Mouse (Mus musculus): ENCODE measurements at regions not wholly inside any gene's neighbourhood (a gene's known extent, or its start where the extent isn't known, plus 50 kb on each side); places are given as distances from the start of the nearest gene placed in this dataset.

DNA sequence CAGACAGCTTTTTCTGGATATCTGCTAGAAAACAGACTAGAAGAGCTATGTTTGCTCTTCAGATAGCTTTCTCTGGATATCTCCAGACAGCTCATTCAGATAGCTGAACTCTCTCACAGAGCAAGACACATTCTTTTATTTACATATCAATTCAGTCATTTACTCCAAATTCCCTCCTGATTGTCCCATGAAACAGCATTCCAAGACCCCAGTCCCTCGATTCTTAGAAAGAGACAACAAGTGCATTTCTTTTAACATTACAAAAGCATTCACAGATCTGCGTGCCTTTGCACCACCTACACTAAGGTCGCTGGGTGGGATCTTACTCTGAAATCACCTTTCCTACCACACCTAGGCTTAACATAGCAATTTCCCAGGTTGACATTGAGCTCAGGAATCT, 1039.5 kb upstream of the Ddx18 start:
- H3K4me2 ChIP-seq = no peak overlapping the region
- DNase-seq (no peak), ATAC-seq (ENCODE audit: low read depth) (no peak)
- H3K36me3 ChIP-seq = no peaks in the 10 kb centered on the region
- H3K9ac ChIP-seq = no peak overlapping the region
- H3K4me1 ChIP-seq (replicated peaks) = no peaks in the 10 kb centered on the region
- H3K27ac ChIP-seq = no peak overlapping the region
- H3K27me3 ChIP-seq = no peaks in the 10 kb centered on the region
- 52% methylated on average over 3 of the region's 3 CpGs for WGBS (ENCODE audit: insufficient replicate concordance)
- no peak overlapping the region for H3K4me3 ChIP-seq (replicated peaks)
- H3K9me3 ChIP-seq (replicated peaks) = no peaks in the 10 kb centered on the region

DNA sequence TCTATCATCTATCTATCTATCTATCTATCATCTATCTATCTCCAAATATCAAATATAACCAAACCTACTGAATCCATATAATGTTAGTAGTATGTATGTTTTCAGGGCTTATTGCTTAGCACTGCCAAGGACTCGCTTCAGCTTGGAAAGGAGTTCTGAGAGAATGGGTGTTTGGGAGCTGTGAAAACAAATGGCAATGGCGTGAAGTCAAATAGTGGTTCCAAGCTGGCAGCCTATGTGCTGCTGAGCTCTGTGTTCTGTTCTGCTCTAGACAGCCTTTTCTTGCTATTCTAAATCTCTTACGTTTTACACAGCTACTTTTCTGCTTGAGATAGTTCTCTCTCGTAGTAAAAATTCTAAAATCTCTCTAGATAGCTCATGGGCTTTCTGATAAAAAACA, 1008.2 kb upstream of the Ddx18 start:
- Histone ChIP-seq H3K4me2 (no peak overlapping the region), H3K36me3 (no peaks in the 10 kb centered on the region), H3K9ac (no peak overlapping the region), H3K4me3 (replicated peaks) (no peak overlapping the region), H3K4me1 (replicated peaks) (no peaks in the 10 kb centered on the region), H3K27me3 (no peaks in the 10 kb centered on the region), H3K27ac (no peak overlapping the region), H3K9me3 (replicated peaks) (no peaks in the 10 kb centered on the region)
- no peak for DNase-seq
- 45% methylated on average over 4 of the region's 4 CpGs for WGBS (ENCODE audit: insufficient replicate concordance)
- ATAC-seq (ENCODE audit: low read depth) = no peak

DNA sequence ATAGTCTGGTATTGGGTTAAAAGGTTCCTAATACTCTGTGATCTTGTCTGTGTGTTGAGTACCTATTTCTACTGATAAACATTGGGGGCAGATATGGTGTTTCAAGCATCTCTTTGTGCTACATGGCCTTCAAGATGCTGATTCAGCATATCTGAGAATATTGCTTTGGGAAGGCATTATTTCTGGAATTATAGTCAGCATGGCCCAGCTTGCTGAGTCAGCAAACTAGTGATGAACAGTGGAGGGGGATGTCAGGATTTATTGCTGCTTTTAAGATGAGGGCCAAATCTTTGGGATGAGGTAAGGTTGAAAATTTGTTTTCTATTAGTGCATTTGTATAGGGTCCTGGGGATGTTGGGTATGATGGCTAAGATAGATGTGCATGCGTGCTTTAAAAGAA, 983.8 kb upstream of the Ddx18 start:
- Histone ChIP-seq H3K4me3 (replicated peaks) (no peak overlapping the region), H3K4me1 (replicated peaks) (no peaks in the 10 kb centered on the region), H3K9ac (no peak overlapping the region), H3K27me3 (no peaks in the 10 kb centered on the region), H3K27ac (no peak overlapping the region), H3K36me3 (no peaks in the 10 kb centered on the region), H3K4me2 (no peak overlapping the region), H3K9me3 (replicated peaks) (no peaks in the 10 kb centered on the region)
- 76% methylated on average over 1 of the region's 1 CpGs for WGBS (ENCODE audit: insufficient replicate concordance)
- ATAC-seq (ENCODE audit: low read depth) (no peak), DNase-seq (no peak)

DNA sequence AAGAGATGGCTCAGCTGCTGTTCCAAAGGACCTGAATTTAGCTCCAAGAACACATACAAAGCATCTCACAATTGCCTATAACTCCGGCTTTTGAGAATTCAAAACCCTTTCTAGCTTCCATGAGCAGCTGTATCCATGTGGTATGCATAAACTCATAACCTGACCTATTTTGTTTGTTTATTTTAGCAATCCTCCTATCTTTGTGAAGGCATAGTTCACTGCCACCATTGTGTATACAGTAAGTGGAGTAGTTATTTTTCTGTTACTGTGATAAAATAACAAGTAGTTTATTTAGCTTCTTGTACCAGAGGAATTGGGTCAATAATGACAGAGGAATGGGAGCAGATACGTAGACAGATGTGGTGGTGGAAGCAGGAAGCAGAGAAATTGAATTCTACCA, 941.8 kb upstream of the Ddx18 start:
- Histone ChIP-seq H3K4me2 (no peak overlapping the region), H3K27me3 (no peaks in the 10 kb centered on the region), H3K27ac (no peak overlapping the region), H3K9ac (no peak overlapping the region), H3K4me1 (replicated peaks) (no peaks in the 10 kb centered on the region), H3K9me3 (replicated peaks) (no peaks in the 10 kb centered on the region), H3K4me3 (replicated peaks) (no peak overlapping the region), H3K36me3 (no peaks in the 10 kb centered on the region)
- ATAC-seq (ENCODE audit: low read depth) (no peak), DNase-seq (no peak)
- 52% methylated on average over 2 of the region's 2 CpGs for WGBS (ENCODE audit: insufficient replicate concordance)

DNA sequence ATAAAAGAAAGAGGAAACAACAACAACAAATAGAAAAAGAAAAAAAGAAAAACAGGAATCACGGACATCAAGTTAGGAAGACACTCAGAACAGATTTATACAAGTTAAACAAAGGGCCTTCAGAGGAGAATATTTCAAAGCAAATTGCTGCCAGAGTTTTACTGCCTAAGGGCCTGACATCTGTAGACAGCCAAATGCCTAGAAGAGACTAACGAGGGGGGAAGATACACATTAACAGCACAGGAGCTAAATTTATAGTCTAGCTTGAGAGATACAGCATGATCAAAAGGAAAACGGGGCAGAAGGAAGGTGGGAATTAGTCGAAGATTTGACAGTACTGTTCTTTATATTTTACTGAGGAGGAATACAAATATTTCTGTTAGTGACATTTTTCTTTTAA, 933.9 kb upstream of the Ddx18 start:
- no peaks in the 10 kb centered on the region for H3K4me1 ChIP-seq (replicated peaks)
- ATAC-seq (ENCODE audit: low read depth) = no peak
- H3K27me3 ChIP-seq = no peaks in the 10 kb centered on the region
- no peak for DNase-seq
- H3K4me2 ChIP-seq = no peak overlapping the region
- no peaks in the 10 kb centered on the region for H3K9me3 ChIP-seq (replicated peaks)
- H3K27ac ChIP-seq = no peak overlapping the region
- 42% methylated on average over 4 of the region's 4 CpGs for WGBS (ENCODE audit: insufficient replicate concordance)
- no peak overlapping the region for H3K4me3 ChIP-seq (replicated peaks)
- H3K36me3 ChIP-seq = no peaks in the 10 kb centered on the region
- no peak overlapping the region for H3K9ac ChIP-seq

DNA sequence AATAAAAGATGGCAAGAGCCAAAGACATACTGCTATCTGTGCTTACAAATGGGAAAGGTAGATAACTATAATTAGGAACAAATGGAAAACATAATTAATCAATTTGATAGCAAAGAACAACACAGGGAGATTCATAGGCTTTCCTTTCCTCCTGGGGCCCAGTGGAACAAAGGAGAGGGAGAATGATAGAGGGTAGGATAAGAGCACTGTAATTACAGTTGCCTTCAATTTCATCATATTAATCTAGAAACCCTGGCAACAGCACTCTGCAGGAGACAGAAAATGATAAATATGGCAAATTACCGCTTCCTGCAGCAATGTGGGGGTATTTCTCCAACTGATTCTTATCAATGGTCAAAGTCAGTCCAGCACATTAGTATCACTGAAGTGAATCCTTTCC, 910.2 kb upstream of the Ddx18 start:
- ATAC-seq (ENCODE audit: low read depth) (no peak), DNase-seq (no peak)
- 56% methylated on average over 1 of the region's 1 CpGs for WGBS (ENCODE audit: insufficient replicate concordance)
- no peaks in the 10 kb centered on the region for H3K27me3 ChIP-seq
- no peak overlapping the region for H3K4me3 ChIP-seq (replicated peaks)
- no peaks in the 10 kb centered on the region for H3K36me3 ChIP-seq
- no peaks in the 10 kb centered on the region for H3K9me3 ChIP-seq (replicated peaks)
- H3K4me1 ChIP-seq (replicated peaks) = no peaks in the 10 kb centered on the region
- H3K27ac ChIP-seq = no peak overlapping the region
- H3K4me2 ChIP-seq = no peak overlapping the region
- no peak overlapping the region for H3K9ac ChIP-seq

DNA sequence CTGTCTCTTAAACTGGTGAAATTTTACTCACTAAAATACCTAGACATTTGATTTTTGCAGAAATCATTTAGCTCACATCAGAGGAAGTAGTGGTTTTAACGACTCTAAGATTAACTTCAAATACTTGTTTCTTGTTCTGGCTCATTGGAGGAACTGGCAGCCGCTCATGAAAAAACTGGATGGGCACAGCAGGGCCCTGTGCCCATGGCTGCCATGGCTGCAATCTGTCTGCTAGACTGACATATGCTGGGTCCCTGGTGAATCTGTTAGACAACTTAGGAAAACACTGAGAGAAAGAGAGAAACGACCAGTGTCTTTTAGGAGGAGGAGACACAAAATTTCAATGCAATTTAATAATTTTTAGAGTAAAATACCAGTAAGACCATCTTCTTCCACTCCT, 896.1 kb upstream of the Ddx18 start:
- Histone ChIP-seq H3K36me3 (no peaks in the 10 kb centered on the region), H3K9ac (no peak overlapping the region), H3K27ac (no peak overlapping the region), H3K4me2 (no peak overlapping the region), H3K4me1 (replicated peaks) (no peaks in the 10 kb centered on the region), H3K4me3 (replicated peaks) (no peak overlapping the region), H3K9me3 (replicated peaks) (no peaks in the 10 kb centered on the region), H3K27me3 (no peaks in the 10 kb centered on the region)
- no peak for ATAC-seq (ENCODE audit: low read depth)
- no peak for DNase-seq
- WGBS (ENCODE audit: insufficient replicate concordance) = 50% methylated on average over 3 of the region's 3 CpGs

DNA sequence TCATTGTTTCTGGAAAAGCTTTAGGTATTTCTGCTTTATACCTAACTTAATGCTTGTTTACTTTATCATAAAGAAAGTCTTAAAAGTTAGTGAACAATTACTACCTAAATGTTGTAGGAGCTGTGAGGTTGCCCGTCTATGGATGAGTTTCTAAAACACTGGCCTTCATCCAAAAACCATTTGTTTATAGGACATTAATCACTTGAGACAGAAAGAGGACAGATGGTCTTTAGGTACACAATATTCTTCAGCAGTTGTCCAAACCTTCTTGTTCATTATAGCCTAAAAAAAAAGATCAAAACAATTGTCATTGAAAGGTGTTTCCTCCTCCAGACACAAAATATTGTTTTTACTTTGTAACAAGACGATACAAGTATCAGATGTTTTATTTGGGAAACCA, 891.3 kb upstream of the Ddx18 start:
- Histone ChIP-seq H3K27ac (no peak overlapping the region), H3K9ac (no peak overlapping the region), H3K27me3 (no peaks in the 10 kb centered on the region), H3K36me3 (no peaks in the 10 kb centered on the region), H3K9me3 (replicated peaks) (no peaks in the 10 kb centered on the region), H3K4me2 (no peak overlapping the region), H3K4me1 (replicated peaks) (no peaks in the 10 kb centered on the region), H3K4me3 (replicated peaks) (no peak overlapping the region)
- ATAC-seq (ENCODE audit: low read depth) (no peak), DNase-seq (no peak)
- WGBS (ENCODE audit: insufficient replicate concordance) = 61% methylated on average over 2 of the region's 2 CpGs

DNA sequence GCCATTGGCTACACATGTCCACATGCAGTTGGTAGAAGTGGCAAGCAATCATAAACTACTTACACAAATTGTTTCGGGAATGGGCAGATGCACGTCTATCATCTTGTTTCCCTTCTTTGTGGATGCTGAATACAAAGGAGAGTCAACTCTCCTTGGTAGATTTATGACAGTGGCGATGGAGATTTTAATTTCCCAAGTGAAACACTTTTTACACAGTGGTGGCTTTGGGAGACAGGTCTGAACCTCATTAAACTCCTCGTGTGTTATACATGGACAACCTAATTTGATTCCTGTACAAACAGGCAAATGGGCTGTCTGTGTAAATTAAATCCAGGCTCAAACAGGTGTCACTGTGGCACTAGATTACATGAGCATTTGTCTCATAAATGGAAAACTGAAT, 887.1 kb upstream of the Ddx18 start:
- ATAC-seq (ENCODE audit: low read depth) = no peak

DNA sequence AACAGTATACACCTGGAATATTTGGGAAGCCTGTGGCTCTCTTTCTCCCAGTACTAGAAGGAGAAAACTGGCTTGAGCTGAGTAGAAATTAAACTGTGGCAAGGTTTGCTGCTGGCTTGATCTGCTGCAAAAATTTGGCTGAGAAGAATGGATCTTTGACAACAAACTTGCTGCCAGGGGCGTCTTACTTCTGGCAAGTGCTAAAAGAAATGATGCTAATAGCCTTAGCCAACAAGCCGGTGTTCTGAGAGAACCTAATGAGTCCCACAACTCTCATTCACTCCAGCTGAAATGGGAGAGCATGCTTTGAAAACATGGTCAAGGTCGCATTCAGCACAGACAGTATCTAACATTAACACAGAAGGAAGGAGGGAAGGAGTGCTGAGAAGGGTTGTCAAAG, 885.8 kb upstream of the Ddx18 start:
- Histone ChIP-seq H3K9me3 (replicated peaks) (no peaks in the 10 kb centered on the region), H3K36me3 (no peaks in the 10 kb centered on the region), H3K9ac (no peak overlapping the region), H3K4me1 (replicated peaks) (no peaks in the 10 kb centered on the region), H3K27ac (no peak overlapping the region), H3K27me3 (no peaks in the 10 kb centered on the region), H3K4me2 (no peak overlapping the region), H3K4me3 (replicated peaks) (no peak overlapping the region)
- DNase-seq (no peak), ATAC-seq (ENCODE audit: low read depth) (no peak)
- 54% methylated on average over 3 of the region's 3 CpGs for WGBS (ENCODE audit: insufficient replicate concordance)

More for the DNA sequence above, 887.1 kb upstream of the Ddx18 start:
- Histone ChIP-seq H3K9ac (no peak overlapping the region), H3K27me3 (no peaks in the 10 kb centered on the region), H3K4me1 (replicated peaks) (no peaks in the 10 kb centered on the region), H3K36me3 (no peaks in the 10 kb centered on the region), H3K9me3 (replicated peaks) (no peaks in the 10 kb centered on the region), H3K27ac (no peak overlapping the region), H3K4me2 (no peak overlapping the region), H3K4me3 (replicated peaks) (no peak overlapping the region)
- no peak for DNase-seq
- 57% methylated on average over 4 of the region's 4 CpGs for WGBS (ENCODE audit: insufficient replicate concordance)

DNA sequence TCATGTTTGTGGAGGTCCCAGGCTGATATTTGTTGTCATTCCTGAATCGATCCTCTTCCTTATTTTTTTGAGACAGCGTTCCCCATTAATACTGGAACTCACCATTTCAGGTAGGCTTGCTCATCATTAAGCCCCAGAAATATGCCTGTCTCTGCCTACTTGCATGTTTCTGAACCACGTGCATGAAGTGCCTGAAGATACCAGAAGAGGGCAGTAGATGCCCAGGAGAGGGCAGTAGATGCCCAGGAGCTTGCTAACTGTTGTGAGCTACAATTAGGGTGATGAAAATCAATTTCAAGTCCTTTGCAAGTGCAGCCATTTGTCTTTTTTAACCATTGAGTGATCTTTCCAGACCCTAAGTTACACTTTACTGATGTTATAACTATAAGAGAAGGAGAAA, 871.6 kb upstream of the Ddx18 start:
- Histone ChIP-seq H3K4me1 (replicated peaks) (no peaks in the 10 kb centered on the region), H3K27ac (no peak overlapping the region), H3K4me2 (no peak overlapping the region), H3K9me3 (replicated peaks) (no peaks in the 10 kb centered on the region), H3K9ac (no peak overlapping the region), H3K4me3 (replicated peaks) (no peak overlapping the region), H3K27me3 (no peaks in the 10 kb centered on the region), H3K36me3 (no peaks in the 10 kb centered on the region)
- no peak for DNase-seq
- ATAC-seq (ENCODE audit: low read depth) = no peak
- WGBS (ENCODE audit: insufficient replicate concordance) = 53% methylated on average over 3 of the region's 3 CpGs

DNA sequence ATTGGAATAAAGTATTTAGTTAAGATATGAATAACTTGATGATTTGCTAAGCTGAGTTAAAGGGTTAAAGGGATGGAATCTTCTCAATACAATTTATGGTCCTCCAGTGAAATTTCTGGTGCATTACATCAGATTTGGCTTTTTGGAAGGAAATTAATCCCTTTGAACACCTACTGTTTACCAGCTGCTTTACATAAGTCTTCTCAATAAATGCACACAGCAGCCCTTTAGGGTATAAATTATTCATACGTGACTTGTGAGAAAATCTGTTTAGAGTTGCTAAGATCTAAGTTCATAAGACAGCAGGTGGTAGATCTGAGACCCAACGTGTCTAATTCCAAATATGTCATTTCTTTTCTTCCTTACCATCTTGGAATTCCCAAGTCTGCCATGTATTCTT, 855.7 kb upstream of the Ddx18 start:
- 65% methylated on average over 2 of the region's 2 CpGs for WGBS (ENCODE audit: insufficient replicate concordance)
- DNase-seq (no peak), ATAC-seq (ENCODE audit: low read depth) (no peak)
- H3K27me3 ChIP-seq = no peaks in the 10 kb centered on the region
- no peak overlapping the region for H3K27ac ChIP-seq
- H3K4me3 ChIP-seq (replicated peaks) = no peak overlapping the region
- H3K4me1 ChIP-seq (replicated peaks) = no peaks in the 10 kb centered on the region
- no peak overlapping the region for H3K4me2 ChIP-seq
- H3K9me3 ChIP-seq (replicated peaks) = no peaks in the 10 kb centered on the region
- H3K9ac ChIP-seq = no peak overlapping the region
- no peaks in the 10 kb centered on the region for H3K36me3 ChIP-seq

DNA sequence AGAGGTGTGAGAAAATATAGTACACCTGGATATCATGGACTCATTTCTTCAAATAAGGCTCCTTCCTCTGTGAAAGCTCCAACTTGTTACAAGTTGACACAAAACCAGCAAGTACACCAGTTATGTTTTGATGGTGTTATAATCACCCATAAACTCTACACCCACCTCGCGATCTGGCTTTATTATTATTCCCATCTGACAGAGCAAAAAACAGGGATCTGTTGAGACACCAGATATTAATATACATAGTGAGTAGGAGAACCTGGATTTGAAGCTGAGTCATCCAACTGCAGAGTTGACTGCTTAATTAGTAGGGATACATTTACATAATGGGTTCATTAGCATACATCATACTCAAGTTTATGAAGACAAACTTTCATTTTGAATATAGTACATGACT, 828.6 kb upstream of the Ddx18 start:
- Histone ChIP-seq H3K9me3 (replicated peaks) (no peaks in the 10 kb centered on the region), H3K36me3 (no peaks in the 10 kb centered on the region), H3K9ac (no peak overlapping the region), H3K27ac (no peak overlapping the region), H3K4me2 (no peak overlapping the region), H3K27me3 (no peaks in the 10 kb centered on the region), H3K4me1 (replicated peaks) (no peaks in the 10 kb centered on the region), H3K4me3 (replicated peaks) (no peak overlapping the region)
- 79% methylated on average over 2 of the region's 2 CpGs for WGBS (ENCODE audit: insufficient replicate concordance)
- no peak for DNase-seq
- ATAC-seq (ENCODE audit: low read depth) = no peak
